Mouse (Mus musculus) neural tube, embryonic 14.5 days (tissue): Measurements from ENCODE around the gene Ces1a. TPM values are rescaled to one million over a fixed set of nuclear protein-coding genes. Genes with fewer than 3 reads are reported as not detected.

ENCODE experiments used
- ATAC-seq: fragments of 200-750 bp; cut with Nextera tagmentation; 2 replicates; pipeline ENCODE4 v1.8.0; 2017; ENCODE audit warnings: low read depth, mild to moderate bottlenecking, moderate TSS enrichment, moderate library complexity
- H3K27ac ChIP-seq: fragments of 300-500 bp; sonication (generic); 2 replicates; pipeline ENCODE4 v1.5.1; 2014; ENCODE audit warnings: low read depth, mild to moderate bottlenecking, control low read depth, low read length, moderate library complexity, mixed read lengths
- H3K27me3 ChIP-seq: fragments of 300-500 bp; sonication (generic); 2 replicates; pipeline ENCODE4 v1.6.1; 2014; ENCODE audit warnings: low read length; ENCODE audit not compliant: control insufficient read depth, insufficient read depth
- H3K36me3 ChIP-seq: fragments of 300-500 bp; sonication (generic); 2 replicates; pipeline ENCODE4 v1.6.1; 2014; ENCODE audit warnings: low read length, mixed read lengths; ENCODE audit not compliant: control insufficient read depth, insufficient read depth
- H3K4me1 ChIP-seq: fragments of 300-500 bp; sonication (generic); 2 replicates; pipeline ENCODE4 v1.6.1; 2014; ENCODE audit warnings: low read length; ENCODE audit not compliant: control insufficient read depth, insufficient read depth
- H3K4me2 ChIP-seq: fragments of 300-500 bp; sonication (generic); 2 replicates; pipeline ENCODE4 v1.6.1; 2014; ENCODE audit warnings: mild to moderate bottlenecking, low read depth, low read length, control low read depth
- H3K4me3 ChIP-seq: fragments of 300-500 bp; sonication (generic); 2 replicates; pipeline ENCODE4 v1.5.1; 2014; ENCODE audit warnings: low read depth, low read length, control low read depth, mixed read lengths
- H3K9ac ChIP-seq: fragments of 300-500 bp; sonication (generic); replicated peaks from 2 replicates; pipeline ENCODE4 v1.6.1; 2014; ENCODE audit warnings: low read depth, mild to moderate bottlenecking, control low read depth, low read length, mixed read lengths
- H3K9me3 ChIP-seq: fragments of 300-500 bp; sonication (generic); 2 replicates; pipeline ENCODE4 v1.6.1; 2016; ENCODE audit warnings: low read length; ENCODE audit not compliant: control insufficient read depth
- WGBS: fragments of 180-500 bp; shearing (Covaris S2); extraction: QIAGEN DNeasy Blood & Tissue Kit; methylation state at CpG from one replicate; pipeline ENCODE4 v1.1.7; 2014; 5-methylcytosine and 5-hydroxymethylcytosine counted together
- polyA plus RNA-seq: library from polyadenylated mRNA; unstranded; fragments of >200 nt; fragmentation: Nextera tagmentation; extraction: Ambion mirVana; gene quantifications from 2 replicates; pipeline ENCODE4 v1.2.1, GENCODE M21; 2014

Ces1a gene
- polyA plus RNA-seq, 1 experiment from 2014 or later: not detected

GRCm38 (mm10) chr8:93055238-93055637 lies 7.2 kb upstream of the Ces1a start:
- 77% methylated on average over 2 of the region's 2 CpGs for WGBS
- no peak overlapping the region for H3K9ac ChIP-seq
- H3K9me3 ChIP-seq: no peaks in the 10 kb centered on the region
- no peak for ATAC-seq
- no peaks in the 10 kb centered on the region for H3K36me3 ChIP-seq
- no peaks in the 10 kb centered on the region for H3K4me1 ChIP-seq
- no peak overlapping the region for H3K4me2 ChIP-seq
- no peaks in the 10 kb centered on the region for H3K27me3 ChIP-seq
- no peak overlapping the region for H3K4me3 ChIP-seq
- no peak overlapping the region for H3K27ac ChIP-seq

- no peaks in the 10 kb centered on the region for H3K9me3 ChIP-seq
- H3K4me3 ChIP-seq: no peak overlapping the region
- H3K27me3 ChIP-seq: no peaks in the 10 kb centered on the region
- H3K27ac ChIP-seq: no peak overlapping the region
- H3K4me2 ChIP-seq: no peak overlapping the region
- H3K9ac ChIP-seq: no peak overlapping the region
- H3K36me3 ChIP-seq: no peaks in the 10 kb centered on the region
- 78% methylated on average over 4 of the region's 4 CpGs for WGBS
- no peak for ATAC-seq
- H3K4me1 ChIP-seq: no peaks in the 10 kb centered on the region
Measured at GRCm38 (mm10) chr8:93048510-93049416, 771 bp upstream of the Ces1a start.

- Histone ChIP-seq H3K27me3 (no peaks in the 10 kb centered on the region), H3K4me2 (no peak overlapping the region), H3K9ac (no peak overlapping the region), H3K9me3 (no peaks in the 10 kb centered on the region), H3K27ac (no peak overlapping the region), H3K4me3 (no peak overlapping the region), H3K36me3 (no peaks in the 10 kb centered on the region), H3K4me1 (no peaks in the 10 kb centered on the region)
- ATAC-seq: no peak
- 60% methylated on average over 1 of the region's 1 CpGs for WGBS
Measured at GRCm38 (mm10) chr8:93043083-93043482, 4.9 kb downstream of the Ces1a start.

GRCm38 (mm10) chr8:93040776-93041567 lies 7.0 kb downstream of the Ces1a start:
- no peak overlapping the region for H3K4me2 ChIP-seq
- H3K4me1 ChIP-seq: no peaks in the 10 kb centered on the region
- no peaks in the 10 kb centered on the region for H3K27me3 ChIP-seq
- H3K36me3 ChIP-seq: no peaks in the 10 kb centered on the region
- ATAC-seq: no peak
- no peak overlapping the region for H3K4me3 ChIP-seq
- WGBS: 90% methylated on average over 4 of the region's 4 CpGs
- no peak overlapping the region for H3K27ac ChIP-seq
- H3K9ac ChIP-seq: no peak overlapping the region
- no peaks in the 10 kb centered on the region for H3K9me3 ChIP-seq

GRCm38 (mm10) chr8:93040256-93040655 lies 7.7 kb downstream of the Ces1a start:
- Histone ChIP-seq H3K4me2 (no peak overlapping the region), H3K36me3 (no peaks in the 10 kb centered on the region), H3K4me1 (no peaks in the 10 kb centered on the region), H3K27me3 (no peaks in the 10 kb centered on the region), H3K9ac (no peak overlapping the region), H3K9me3 (no peaks in the 10 kb centered on the region), H3K4me3 (no peak overlapping the region), H3K27ac (no peak overlapping the region)
- WGBS: 76% methylated on average over 2 of the region's 2 CpGs
- no peak for ATAC-seq

GRCm38 (mm10) chr8:93038831-93039230 lies 9.2 kb downstream of the Ces1a start:
- no peak overlapping the region for H3K4me2 ChIP-seq

GRCm38 (mm10) chr8:93030664-93031063 lies 17.3 kb downstream of the Ces1a start:
- Histone ChIP-seq H3K4me3 (no peak overlapping the region), H3K9me3 (no peaks in the 10 kb centered on the region), H3K27me3 (no peaks in the 10 kb centered on the region), H3K9ac (no peak overlapping the region), H3K4me1 (no peaks in the 10 kb centered on the region), H3K36me3 (no peaks in the 10 kb centered on the region), H3K4me2 (no peak overlapping the region), H3K27ac (no peak overlapping the region)
- WGBS: 79% methylated on average over 2 of the region's 2 CpGs
- no peak for ATAC-seq

More at GRCm38 (mm10) chr8:93038831-93039230, 9.2 kb downstream of the Ces1a start:
- Histone ChIP-seq H3K9me3 (no peaks in the 10 kb centered on the region), H3K4me1 (no peaks in the 10 kb centered on the region), H3K4me3 (no peak overlapping the region), H3K27ac (no peak overlapping the region), H3K36me3 (no peaks in the 10 kb centered on the region), H3K27me3 (no peaks in the 10 kb centered on the region), H3K9ac (no peak overlapping the region)
- 6% methylated on average over 2 of the region's 2 CpGs for WGBS
- ATAC-seq: no peak

- no peak overlapping the region for H3K27ac ChIP-seq
- no peaks in the 10 kb centered on the region for H3K36me3 ChIP-seq
- no peak overlapping the region for H3K4me3 ChIP-seq
- H3K4me2 ChIP-seq: no peak overlapping the region
- no peak for ATAC-seq
- WGBS: 70% methylated on average over 5 of the region's 5 CpGs
- H3K9me3 ChIP-seq: no peaks in the 10 kb centered on the region
- H3K27me3 ChIP-seq: no peaks in the 10 kb centered on the region
- H3K4me1 ChIP-seq: no peaks in the 10 kb centered on the region
- H3K9ac ChIP-seq: no peak overlapping the region
Measured at GRCm38 (mm10) chr8:93021738-93022137, 26.3 kb downstream of the Ces1a start.

- H3K36me3 ChIP-seq: no peaks in the 10 kb centered on the region
- no peak overlapping the region for H3K27ac ChIP-seq
- H3K27me3 ChIP-seq: no peaks in the 10 kb centered on the region
- no peak overlapping the region for H3K9ac ChIP-seq
- 90% methylated on average over 4 of the region's 4 CpGs for WGBS
- H3K9me3 ChIP-seq: no peaks in the 10 kb centered on the region
- no peak overlapping the region for H3K4me2 ChIP-seq
- no peak overlapping the region for H3K4me3 ChIP-seq
- no peak for ATAC-seq
- H3K4me1 ChIP-seq: no peaks in the 10 kb centered on the region
Measured at GRCm38 (mm10) chr8:93014300-93014699, 33.7 kb downstream of the Ces1a start.
